Mouse (Mus musculus) midbrain, postnatal 0 days (tissue): Measurements from ENCODE around the gene Cog3. TPM values are rescaled to one million over a fixed set of nuclear protein-coding genes. Genes with fewer than 3 reads are reported as not detected.
"Not testable (repeated sequence)": the region's sequence is repeated elsewhere in the genome, so short reads cannot be mapped to it uniquely, and the experiment has no call there.

Source experiments
- ATAC-seq: fragments of 200-750 bp; cut with Nextera tagmentation; 2 replicates; pipeline ENCODE4 v1.8.0; 2017; ENCODE audit warnings: moderate number of reproducible peaks, mild to moderate bottlenecking, moderate TSS enrichment, moderate library complexity; ENCODE audit not compliant: low FRiP score
- DNase-seq: peaks from one replicate; pipeline ENCODE4 v3.0.0-alpha.2; 2015; ENCODE audit warnings: low spot score
- H3K27ac ChIP-seq: fragments of 300-500 bp; sonication (generic); 2 replicates; pipeline ENCODE4 v1.5.1; 2014; ENCODE audit warnings: low read depth, mild to moderate bottlenecking, low read length, mixed read lengths
- H3K27me3 ChIP-seq: fragments of 300-500 bp; sonication (generic); 2 replicates; pipeline ENCODE4 v1.6.1; 2014; ENCODE audit warnings: low read length, control low read depth, mixed read lengths; ENCODE audit not compliant: insufficient read depth
- H3K36me3 ChIP-seq: fragments of 300-500 bp; sonication (generic); 2 replicates; pipeline ENCODE4 v1.6.1; 2014; ENCODE audit warnings: low read length, control low read depth, mixed read lengths; ENCODE audit not compliant: insufficient read depth
- H3K4me1 ChIP-seq: fragments of 300-500 bp; sonication (generic); 2 replicates; pipeline ENCODE4 v1.6.1; 2014; ENCODE audit warnings: mild to moderate bottlenecking, control low read depth, antibody characterized with exemption, low read length, mixed read lengths; ENCODE audit not compliant: insufficient read depth
- H3K4me2 ChIP-seq: fragments of 300-500 bp; sonication (generic); 2 replicates; pipeline ENCODE4 v1.6.1; 2014; ENCODE audit warnings: low read depth, mild to moderate bottlenecking, low read length, mixed read lengths; ENCODE audit not compliant: poor library complexity, severe bottlenecking
- H3K4me3 ChIP-seq: fragments of 300-500 bp; sonication (generic); 2 replicates; pipeline ENCODE4 v1.5.1; 2014; ENCODE audit warnings: low read depth, mild to moderate bottlenecking, low read length, moderate library complexity
- H3K9ac ChIP-seq: fragments of 300-500 bp; sonication (generic); replicated peaks from 2 replicates; pipeline ENCODE4 v1.6.1; 2014; ENCODE audit warnings: mild to moderate bottlenecking, low read length, moderate library complexity, mixed read lengths; ENCODE audit not compliant: poor library complexity, severe bottlenecking
- H3K9me3 ChIP-seq: fragments of 300-500 bp; sonication (generic); 2 replicates; pipeline ENCODE4 v1.6.1; 2016; ENCODE audit warnings: low read length, control low read depth
- CTCF ChIP-seq: IDR thresholded peaks from 2 replicates; pipeline ENCODE4 v1.5.1; 2016; ENCODE audit warnings: antibody characterized with exemption, mild to moderate bottlenecking
- WGBS: fragments of 180-500 bp; shearing (Covaris S2); extraction: QIAGEN DNeasy Blood & Tissue Kit; methylation state at CpG from one replicate; pipeline ENCODE4 v1.1.7; 2014; 5-methylcytosine and 5-hydroxymethylcytosine counted together
- polyA plus RNA-seq: library from polyadenylated mRNA; unstranded; fragments of >200 nt; fragmentation: Nextera tagmentation; extraction: Ambion mirVana; gene quantifications from 2 replicates; pipeline ENCODE4 v1.2.1, GENCODE M21; 2015
- total RNA-seq: library from RNA; depleted of rRNA; stranded (reverse); fragments of >200 nt; gene quantifications from 2 replicates; pipeline ENCODE4 v1.2.3, GENCODE M21; 2014

The Cog3 gene
- total and polyA plus RNA-seq, 2 experiments from 2014 or later, result 12.9 to 19.3 TPM

- Histone ChIP-seq H3K4me2 (no peak overlapping the region), H3K4me1 (no peaks in the 10 kb centered on the region), H3K9ac (no peak overlapping the region), H3K27me3 (no peaks in the 10 kb centered on the region), H3K4me3 (no peak overlapping the region), H3K27ac (no peak overlapping the region), H3K36me3 (no peaks in the 10 kb centered on the region; the same call in 1 of the 2 replicates), H3K9me3 (no peaks in the 10 kb centered on the region)
- ATAC-seq (no peak), DNase-seq (no peak)
- WGBS, result 93% methylated on average over 4 of the region's 4 CpGs
- no peak for TF ChIP-seq CTCF
These were observed 25.6 kb upstream of the Cog3 start for GRCm38 (mm10) chr14:75779913-75780312.

GRCm38 (mm10) chr14:75776637-75777036 is 22.3 kb upstream of the Cog3 start:
- no peak overlapping the region for H3K4me2 ChIP-seq
- H3K9me3 ChIP-seq, result no peaks in the 10 kb centered on the region
- no peaks in the 10 kb centered on the region for H3K27me3 ChIP-seq
- H3K4me3 ChIP-seq, result no peak overlapping the region
- peaks cover 9% of the 10 kb centered on the region; the same call in 1 of the 2 replicates for H3K36me3 ChIP-seq
- DNase-seq (no peak), ATAC-seq (no peak)
- TF ChIP-seq CTCF, result no peak
- no peak overlapping the region for H3K27ac ChIP-seq
- WGBS, result 97% methylated on average over 8 of the region's 8 CpGs
- no peaks in the 10 kb centered on the region for H3K4me1 ChIP-seq
- no peak overlapping the region for H3K9ac ChIP-seq

GRCm38 (mm10) chr14:75773431-75773830 is 19.1 kb upstream of the Cog3 start:
- 87% methylated on average over 8 of the region's 8 CpGs for WGBS
- ATAC-seq (no peak), DNase-seq (no peak)
- no peak overlapping the region for H3K4me2 ChIP-seq
- H3K27ac ChIP-seq, result no peak overlapping the region
- TF ChIP-seq CTCF, result no peak
- no peaks in the 10 kb centered on the region for H3K9me3 ChIP-seq
- H3K4me1 ChIP-seq, result no peaks in the 10 kb centered on the region
- H3K27me3 ChIP-seq, result no peaks in the 10 kb centered on the region
- H3K9ac ChIP-seq, result no peak overlapping the region
- H3K4me3 ChIP-seq, result no peak overlapping the region
- peaks cover 24% of the 10 kb centered on the region; the same call in 1 of the 2 replicates for H3K36me3 ChIP-seq

- not testable (repeated sequence) for ATAC-seq, H3K4me3 ChIP-seq, H3K27me3 ChIP-seq, H3K4me1 ChIP-seq, H3K9me3 ChIP-seq, H3K9ac ChIP-seq, H3K4me2 ChIP-seq, DNase-seq, H3K27ac ChIP-seq
- 97% methylated on average over 3 of the region's 3 CpGs for WGBS
- peaks cover 24% of the 10 kb centered on the region; the same call in 1 of the 2 replicates for H3K36me3 ChIP-seq
These were observed 18.1 kb upstream of the Cog3 start for GRCm38 (mm10) chr14:75772407-75772806.

- H3K4me2 ChIP-seq, result no peak overlapping the region
- peaks cover 32% of the 10 kb centered on the region for H3K36me3 ChIP-seq
- ATAC-seq (no peak), DNase-seq (no peak)
- no peaks in the 10 kb centered on the region for H3K4me1 ChIP-seq
- H3K27me3 ChIP-seq, result no peaks in the 10 kb centered on the region
- no peak overlapping the region for H3K4me3 ChIP-seq
- no peaks in the 10 kb centered on the region for H3K9me3 ChIP-seq
- H3K27ac ChIP-seq, result no peak overlapping the region
- TF ChIP-seq CTCF, result no peak
- WGBS, result 92% methylated on average over 8 of the region's 8 CpGs
- no peak overlapping the region for H3K9ac ChIP-seq
These were observed 16.8 kb upstream of the Cog3 start for GRCm38 (mm10) chr14:75771101-75771501.

GRCm38 (mm10) chr14:75769334-75769733 is 15.0 kb upstream of the Cog3 start:
- DNase-seq, result no peak
- Histone ChIP-seq H3K4me2 (no peak overlapping the region), H3K4me1 (no peaks in the 10 kb centered on the region), H3K9ac (no peak overlapping the region), H3K36me3 (peaks cover 31% of the 10 kb centered on the region), H3K4me3 (no peak overlapping the region), H3K27me3 (no peaks in the 10 kb centered on the region), H3K27ac (no peak overlapping the region), H3K9me3 (no peaks in the 10 kb centered on the region)
- TF ChIP-seq CTCF, result no peak
- no peak for ATAC-seq
- WGBS, result 80% methylated on average over 9 of the region's 9 CpGs

GRCm38 (mm10) chr14:75768275-75768608 is 13.9 kb upstream of the Cog3 start:
- TF ChIP-seq CTCF, result no peak
- Histone ChIP-seq H3K4me2 (no peak overlapping the region), H3K4me3 (no peak overlapping the region), H3K4me1 (no peaks in the 10 kb centered on the region), H3K27ac (no peak overlapping the region), H3K36me3 (peaks cover 28% of the 10 kb centered on the region), H3K9ac (no peak overlapping the region), H3K9me3 (no peaks in the 10 kb centered on the region), H3K27me3 (no peaks in the 10 kb centered on the region)
- DNase-seq (no peak), ATAC-seq (no peak)
- WGBS, result 3% methylated on average over 1 of the region's 1 CpGs
